Mouse (Mus musculus): ENCODE data around the gene Zfp74.

DNA sequence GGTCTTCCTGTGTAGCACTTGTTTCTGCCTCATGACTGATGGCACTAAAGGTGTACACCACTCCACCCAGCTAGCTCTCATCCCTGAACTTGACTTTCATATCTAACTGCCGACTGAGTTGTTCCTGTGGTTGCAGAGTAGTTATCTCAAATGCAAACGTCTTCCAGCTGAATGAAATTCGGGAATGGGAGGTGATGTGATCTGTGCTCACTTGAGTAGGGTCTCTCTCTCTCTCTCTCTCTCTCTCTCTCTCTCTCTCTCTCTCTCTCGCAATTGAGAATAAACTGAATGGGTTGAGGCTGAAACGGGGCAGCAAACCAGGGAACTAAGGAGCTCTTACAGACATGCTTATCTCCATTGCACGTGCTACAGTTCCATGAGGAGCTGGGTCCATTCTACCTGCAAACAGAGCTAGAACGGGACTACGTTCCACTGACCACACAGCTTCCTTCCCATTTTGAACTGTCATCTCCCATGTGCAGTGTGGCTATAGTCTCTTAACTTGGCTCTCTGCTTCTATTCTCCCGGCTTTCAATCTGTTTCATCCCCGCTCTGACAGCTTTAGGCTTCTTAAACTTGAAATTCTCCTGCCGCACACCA lies 4.3 kb upstream of the Zfp74 start:
- TF ChIP-seq ZNF384 (IDR thresholded peaks at IDR 0.05; ENCODE audit: low read depth, low read length) (no peak), MAFK (IDR thresholded peaks at IDR 0.05; ENCODE audit: insufficient read depth, low read depth, low read length) (no peak)

Measured in ES-E14 (cell line).